Mouse (Mus musculus): ENCODE measurements around the gene Wdr92. TPM values are rescaled to one million over a fixed set of nuclear protein-coding genes. Genes with fewer than 3 reads are reported as not detected.

The Wdr92 gene
- total and polyA plus RNA-seq, 3 experiments: 34.5 to 63.8 TPM; not detected in 1

- TF ChIP-seq E2F4 (IDR thresholded peaks at IDR 0.05; ENCODE audit: borderline replicate concordance, low read depth, low read length) (0 out of 2 replicates have a peak, but pooled peaks have one; percentile 36), NRF1 (IDR thresholded peaks at IDR 0.05; ENCODE audit: insufficient read depth, low read depth, low read length, poor library complexity, severe bottlenecking) (peak; percentile 93), POLR2A (IDR thresholded peaks at IDR 0.05; ENCODE audit: control insufficient read depth in 1 of 2, insufficient read depth in 1 of 2, low read depth in 1 of 2, low read length in 2 of 2, poor library complexity in 1 of 2) (peak; percentile 70 to 71; a peak in 3 of 4 replicates), USF1 (IDR thresholded peaks at IDR 0.05; ENCODE audit: low read depth, low read length) (peak; percentile 88), SMC3 (IDR thresholded peaks at IDR 0.05; ENCODE audit: low read depth, low read length) (peak; percentile 27; the same call in 1 of the 2 replicates)
Measured at GRCm38 (mm10) chr11:17211258-17212140, 29.6 kb downstream of the Wdr92 start, which contains the start of gene Pno1 (continued).

GRCm38 (mm10) chr11:17212141-17212495, 30.2 kb downstream of the Wdr92 start:
- Histone ChIP-seq H3K79me2 (ENCODE audit: control insufficient read depth, insufficient read depth, low read length, poor library complexity) (peaks cover 31% of the 10 kb centered on the region), H3K9me3 (replicated peaks; ENCODE audit: insufficient read depth, low read length) (no peaks in the 10 kb centered on the region), H3K4me3 (ENCODE audit: control insufficient read depth in 1 of 2, insufficient read depth in 1 of 2, low read depth in 2 of 2, low read length in 2 of 2) (peak overlapping the region; percentile 81 to 87), H3K36me3 (ENCODE audit: control insufficient read depth in 1 of 2, insufficient read depth in 2 of 2, low read length in 2 of 2) (peaks cover 11 to 21% of the 10 kb centered on the region in 2 experiments), H3K27me3 (ENCODE audit: control insufficient read depth in 1 of 2, insufficient read depth in 2 of 2, low read length in 2 of 2) (no peaks in the 10 kb centered on the region), H3K27ac (ENCODE audit: control insufficient read depth, low read depth, low read length) (peak overlapping the region; percentile 83), H3K4me1 (ENCODE audit: control insufficient read depth in 1 of 2, insufficient read depth in 2 of 2, low read length in 2 of 2) (peaks cover 13 to 14% of the 10 kb centered on the region in 2 experiments), H3K9ac (ENCODE audit: control insufficient read depth, low read depth, low read length, poor library complexity, severe bottlenecking) (peak overlapping the region; percentile 84)
- peak; percentile 85 for DNase-seq (ENCODE audit: low read depth, low spot score)
- TF ChIP-seq MAZ (IDR thresholded peaks at IDR 0.05; ENCODE audit: low read depth, low read length): no peak
- TF ChIP-seq KAT2A (conservative IDR thresholded peaks at IDR 0.05; ENCODE audit: low read depth, low read length): no peak
- no peak for TF ChIP-seq HCFC1 (IDR thresholded peaks at IDR 0.05; ENCODE audit: low read depth, low read length)
- no peak for TF ChIP-seq ZKSCAN1 (IDR thresholded peaks at IDR 0.05; ENCODE audit: low read depth, low read length)
- TF ChIP-seq CTCF (IDR thresholded peaks at IDR 0.05 in 2 of 3, conservative IDR thresholded peaks at IDR 0.05 in 1 of 3; ENCODE audit: control insufficient read depth in 1 of 3, insufficient read depth in 1 of 3, low read depth in 2 of 3, low read length in 3 of 3, poor library complexity in 1 of 3, severe bottlenecking in 1 of 3): no peak
- TF ChIP-seq JUND (IDR thresholded peaks at IDR 0.05; ENCODE audit: low read depth, low read length): no peak
- TF ChIP-seq CHD2 (IDR thresholded peaks at IDR 0.05; ENCODE audit: low read length): no peak
- TF ChIP-seq ZMIZ1 (IDR thresholded peaks at IDR 0.05; ENCODE audit: low read depth, low read length): peak; percentile 83
- no peak for TF ChIP-seq ZC3H11A (IDR thresholded peaks at IDR 0.05; ENCODE audit: low read depth, low read length)
- 0 out of 2 replicates have a peak, but pooled peaks have one; percentile 8 for TF ChIP-seq TCF12 (IDR thresholded peaks at IDR 0.05; ENCODE audit: low read depth, low read length)
- peak; percentile 19; the same call in 1 of the 2 replicates for TF ChIP-seq ETS1 (IDR thresholded peaks at IDR 0.05; ENCODE audit: low read depth, low read length)
- TF ChIP-seq MAFK (IDR thresholded peaks at IDR 0.05; ENCODE audit: borderline replicate concordance, low read depth, low read length): no peak
- TF ChIP-seq POLR2A (IDR thresholded peaks at IDR 0.05; ENCODE audit: control insufficient read depth in 1 of 2, insufficient read depth in 1 of 2, low read depth in 1 of 2, low read length in 2 of 2, poor library complexity in 1 of 2): peak in 1 of 2 experiments; percentile 64; a peak in 2 of 4 replicates
- no peak for TF ChIP-seq MEF2A (IDR thresholded peaks at IDR 0.05; ENCODE audit: extremely low read depth, insufficient replicate concordance, low read depth, low read length, poor library complexity, severe bottlenecking)
- TF ChIP-seq NRF1 (IDR thresholded peaks at IDR 0.05; ENCODE audit: insufficient read depth, low read depth, low read length, poor library complexity, severe bottlenecking): no peak
- TF ChIP-seq TBP (IDR thresholded peaks at IDR 0.05; ENCODE audit: low read depth, low read length): 0 out of 2 replicates have a peak, but pooled peaks have one; percentile 38
- TF ChIP-seq MYC (IDR thresholded peaks at IDR 0.05; ENCODE audit: low read depth, low read length): no peak
- TF ChIP-seq POLR2AphosphoS2 (IDR thresholded peaks at IDR 0.05; ENCODE audit: low read length): no peak; the same call in 1 of the 2 replicates
- TF ChIP-seq GABPA (IDR thresholded peaks at IDR 0.05; ENCODE audit: low read depth, low read length): no peak
- TF ChIP-seq EP300 (IDR thresholded peaks at IDR 0.05; ENCODE audit: low read depth in 1 of 2, low read length in 2 of 2): no peak
- 0 out of 2 replicates have a peak, but pooled peaks have one; percentile 28 for TF ChIP-seq CHD1 (IDR thresholded peaks at IDR 0.05; ENCODE audit: low read depth, low read length)
- no peak for TF ChIP-seq ELF1 (IDR thresholded peaks at IDR 0.05; ENCODE audit: low read depth, low read length)
- TF ChIP-seq SMC3 (IDR thresholded peaks at IDR 0.05; ENCODE audit: low read depth, low read length): no peak
- no peak for TF ChIP-seq USF1 (IDR thresholded peaks at IDR 0.05; ENCODE audit: low read depth, low read length)
- no peak; the same call in 1 of the 2 replicates for TF ChIP-seq POLR2AphosphoS5 (IDR thresholded peaks at IDR 0.05; ENCODE audit: borderline replicate concordance, low read depth, low read length)
- TF ChIP-seq SIN3A (IDR thresholded peaks at IDR 0.05; ENCODE audit: low read length): no peak
- no peak for TF ChIP-seq ZNF384 (IDR thresholded peaks at IDR 0.05; ENCODE audit: low read depth, low read length)
- no peak for TF ChIP-seq MXI1 (IDR thresholded peaks at IDR 0.05; ENCODE audit: low read depth, low read length)
- no peak for TF ChIP-seq UBTF (IDR thresholded peaks at IDR 0.05; ENCODE audit: borderline replicate concordance, insufficient read depth, low read depth, low read length)
- TF ChIP-seq MAX (IDR thresholded peaks at IDR 0.05; ENCODE audit: low read length): no peak
- TF ChIP-seq MYB (IDR thresholded peaks at IDR 0.05; ENCODE audit: low read depth, low read length): no peak
